Mouse (Mus musculus) cerebellum, adult 11 months (tissue): ENCODE data around the gene Plekhh3.
A peak's percentile ranks its signal among the peaks of the same experiment; 100 is the strongest.

Source experiments
- DNase-seq: peaks from one replicate; pipeline ENCODE4 v3.0.0; 2022

Gene Plekhh3

GRCm38 (mm10) chr11:101119761-101120544, 51.2 kb downstream of the Plekhh3 start, which contains the start of the genes Retreg3 and Tubg1:
TSS of gene Retreg3 (minus strand) at chr11:101119893.
TSS of gene Tubg1 (plus strand) at chr11:101119938.
- peak; percentile 99 for DNase-seq

- no peak for DNase-seq
These were observed 51.9 kb downstream of the Plekhh3 start for GRCm38 (mm10) chr11:101119131-101119760.

GRCm38 (mm10) chr11:101118105-101118504, 53.0 kb downstream of the Plekhh3 start:
- no peak for DNase-seq

GRCm38 (mm10) chr11:101115564-101115963, 55.6 kb downstream of the Plekhh3 start:
- no peak for DNase-seq
